Mouse (Mus musculus) hematopoietic stem cell, adult 5-6 weeks (primary cell): ENCODE results near the gene Uba2. TPM values are rescaled to one million over a fixed set of nuclear protein-coding genes. Genes with fewer than 3 reads are reported as not detected.
"Not testable (repeated sequence)": the region's sequence is repeated elsewhere in the genome, so short reads cannot be mapped to it uniquely, and the experiment has no call there.

Experiments
- ATAC-seq, 2 experiments: fragments of 125-278 bp in 1 of 2; replicated peaks in 1 of 2; 2 replicates each; pipeline ENCODE4 v1.8.0; 2016 to 2017; ENCODE audit warnings: inconsistent platforms in 2 of 2, mild to moderate bottlenecking in 2 of 2, moderate number of reproducible peaks in 2 of 2, low read depth in 1 of 2, moderate TSS enrichment in 1 of 2; ENCODE audit not compliant: low FRiP score in 2 of 2, poor library complexity in 2 of 2, severe bottlenecking in 2 of 2, insufficient read depth in 1 of 2, low TSS enrichment in 1 of 2
- total RNA-seq: library from RNA; stranded (forward); fragments of 172-1452, 232-1000 nt; gene quantifications from 2 replicates; pipeline ENCODE4 v1.2.3, GENCODE M21; 2017

Uba2 gene
- total RNA-seq, 1 experiment from 2014 or later = 171 TPM

DNA sequence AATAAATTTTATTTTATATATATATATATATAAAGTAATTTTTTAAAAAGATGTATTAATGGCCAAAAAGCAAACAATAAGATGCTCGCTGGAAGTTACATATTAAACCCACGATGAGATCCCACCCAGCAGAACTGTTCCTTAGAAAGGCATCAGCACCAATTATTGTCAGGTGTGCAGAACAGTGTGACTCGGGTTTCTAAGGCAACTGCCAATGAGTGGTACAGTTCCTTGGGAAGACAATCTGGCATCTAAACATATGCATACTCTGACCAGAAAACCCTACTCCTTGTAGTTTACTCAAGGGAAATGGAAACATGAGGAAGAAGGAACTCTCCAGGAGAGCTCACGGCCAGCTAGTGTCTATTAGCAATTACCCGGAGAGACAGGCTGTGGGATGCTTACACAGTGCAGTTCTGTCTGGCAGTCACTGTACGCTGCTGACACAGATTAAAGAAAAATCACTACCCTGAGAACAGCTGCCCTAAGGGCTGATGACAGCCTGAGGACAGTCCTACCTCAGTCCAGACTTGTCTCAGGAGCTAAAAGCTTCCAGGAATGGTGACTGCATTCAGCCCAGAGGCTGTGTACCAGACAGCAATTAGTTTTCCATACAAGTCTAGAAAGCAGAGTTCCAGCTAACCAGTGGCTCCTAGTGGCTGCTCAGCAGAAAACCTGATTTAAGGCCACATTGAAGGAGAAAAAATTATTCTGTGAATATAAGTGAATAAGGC is 46.2 kb downstream of the Uba2 start:
- no peak for ATAC-seq

DNA sequence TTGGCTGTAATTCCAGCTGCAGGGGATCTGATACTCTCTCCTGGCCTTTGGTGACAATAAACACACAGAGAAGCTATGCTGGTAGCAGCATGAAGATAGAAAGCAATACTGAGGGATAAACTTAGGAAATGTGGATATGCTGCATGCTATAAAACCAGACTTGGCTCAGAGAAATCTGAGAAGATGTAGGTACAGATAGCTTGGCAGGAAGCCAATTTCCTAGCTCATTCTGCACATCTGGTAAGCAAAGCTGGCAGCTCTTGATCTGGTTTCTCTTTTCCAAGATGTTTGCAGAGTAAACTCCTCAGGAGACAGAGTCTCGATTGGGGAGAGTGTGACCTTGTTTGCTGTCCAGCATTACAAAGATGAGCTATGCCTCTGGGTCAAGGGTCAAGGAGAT is 48.8 kb downstream of the Uba2 start:
- ATAC-seq = not testable (repeated sequence)

- no peak for ATAC-seq
Measured at GRCm38 (mm10) chr7:34116601-34117000, 52.8 kb downstream of the Uba2 start.

- ATAC-seq = no peak
Measured at GRCm38 (mm10) chr7:34109190-34109589, 60.2 kb downstream of the Uba2 start.

- no peak for ATAC-seq
Measured at GRCm38 (mm10) chr7:34101276-34101675, 68.1 kb downstream of the Uba2 start.

DNA sequence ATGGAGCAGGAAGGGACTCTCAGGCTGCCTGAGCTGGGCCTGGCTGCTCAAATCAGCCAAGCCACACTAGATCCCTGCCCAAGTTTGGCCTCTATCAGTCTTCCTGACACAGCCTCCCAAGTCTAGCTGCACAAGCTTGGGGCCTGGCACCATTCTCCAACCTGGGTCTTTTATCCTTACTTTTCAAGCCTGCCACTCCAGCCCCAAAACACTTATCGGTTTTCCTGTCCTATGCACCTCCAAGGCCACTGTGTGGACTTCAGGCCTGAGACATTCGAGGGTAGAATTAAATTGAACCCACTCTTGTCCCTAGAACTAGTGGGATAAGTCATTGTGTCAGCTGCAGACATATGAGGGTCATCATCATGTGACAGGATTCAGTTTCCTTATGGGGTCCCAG is 69.4 kb downstream of the Uba2 start:
- no peak for ATAC-seq

DNA sequence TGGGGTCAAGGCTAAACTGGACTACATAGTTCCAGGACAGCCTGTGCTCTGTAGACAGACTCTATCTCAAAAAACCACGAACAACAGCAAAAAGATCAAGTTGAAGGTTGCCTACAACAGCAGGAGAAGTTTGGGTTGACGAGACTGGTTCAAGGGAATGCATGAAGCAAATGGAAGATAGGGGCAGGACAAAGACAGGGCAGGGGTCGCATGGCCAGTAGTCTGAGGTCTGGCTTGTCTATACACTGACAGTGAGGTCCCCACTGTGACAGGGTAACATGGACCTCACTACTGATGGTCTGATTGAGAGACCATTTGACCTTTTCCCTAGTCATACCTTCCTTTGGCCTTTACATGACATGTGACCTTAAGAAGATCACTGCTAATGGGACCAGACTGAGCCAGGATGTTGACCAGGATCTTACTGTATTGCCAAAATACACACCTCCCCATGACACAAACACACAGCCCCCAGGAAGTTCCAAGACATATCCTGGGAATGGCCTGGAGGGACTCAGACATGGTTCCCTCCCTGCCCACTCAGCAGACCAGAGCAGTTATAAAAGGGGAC is 74.4 kb downstream of the Uba2 start, which contains the start of gene Scgb1b30:
Gene Scgb1b30 (plus strand): TSS at position 521 of the 571 bp plus-strand sequence.
- ATAC-seq = no peak

Other genes with a start within 250 kb of the Uba2 start
- not detected in 2 replicates for gene Scgb2b26, start 224.6 kb downstream of the Uba2 start, total RNA-seq
- not detected in 2 replicates for gene Scgb2b27, start 155.7 kb downstream of the Uba2 start, total RNA-seq
- gene Scgb1b27, start 148.1 kb downstream of the Uba2 start, total RNA-seq = not detected in 2 replicates
- gene Scgb1b30, start 74.2 kb downstream of the Uba2 start, total RNA-seq = not detected in 2 replicates
- gene Wtip, start 36.3 kb downstream of the Uba2 start, total RNA-seq = 1.2 and 1.5 TPM in 2 replicates
- gene Pdcd2l, start 27.1 kb upstream of the Uba2 start, total RNA-seq = 19.7 and 22.8 TPM in 2 replicates
- gene Gpi1, start 60.7 kb upstream of the Uba2 start, total RNA-seq = 325 and 357 TPM in 2 replicates
- not detected in 2 replicates for gene Gm6096, start 81.4 kb upstream of the Uba2 start, total RNA-seq
- 24.9 and 28.0 TPM in 2 replicates for gene 4931406P16Rik, start 144.0 kb upstream of the Uba2 start, total RNA-seq
- gene Lsm14a, start 223.7 kb upstream of the Uba2 start, total RNA-seq = 73.0 and 92.6 TPM in 2 replicates